Mouse (Mus musculus) kidney, postnatal 25 days (tissue): ENCODE results near the gene Anxa8.

Experiments used
- DNase-seq, 2 experiments: peaks; one replicate each; pipeline ENCODE4 v3.0.0; 2021; ENCODE audit warnings: mixed read lengths in 2 of 2

The Anxa8 gene

DNA sequence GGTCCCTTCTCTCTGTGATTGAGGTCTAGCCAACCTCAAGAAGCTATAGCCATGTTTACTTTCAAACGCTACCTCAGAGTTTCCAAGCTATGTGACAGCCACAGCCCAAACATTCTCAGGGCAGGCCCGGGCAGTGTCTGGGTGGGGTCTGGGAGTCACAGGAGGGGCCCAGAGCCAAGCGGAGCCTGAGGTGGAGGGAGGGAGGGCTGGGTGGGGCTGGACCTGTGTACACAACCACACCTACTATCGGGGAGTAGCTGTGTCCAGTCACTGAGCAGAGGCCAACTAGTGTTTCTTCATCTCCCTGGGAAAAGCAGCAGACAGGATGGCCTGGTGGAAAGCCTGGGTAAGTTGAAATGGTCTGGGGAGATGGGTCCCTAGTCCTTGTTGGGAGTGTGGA lies at the start of gene Anxa8:
TSS of gene Anxa8 (plus strand) at position 251 of the 400 bp plus-strand sequence.
- DNase-seq, result no peak

DNA sequence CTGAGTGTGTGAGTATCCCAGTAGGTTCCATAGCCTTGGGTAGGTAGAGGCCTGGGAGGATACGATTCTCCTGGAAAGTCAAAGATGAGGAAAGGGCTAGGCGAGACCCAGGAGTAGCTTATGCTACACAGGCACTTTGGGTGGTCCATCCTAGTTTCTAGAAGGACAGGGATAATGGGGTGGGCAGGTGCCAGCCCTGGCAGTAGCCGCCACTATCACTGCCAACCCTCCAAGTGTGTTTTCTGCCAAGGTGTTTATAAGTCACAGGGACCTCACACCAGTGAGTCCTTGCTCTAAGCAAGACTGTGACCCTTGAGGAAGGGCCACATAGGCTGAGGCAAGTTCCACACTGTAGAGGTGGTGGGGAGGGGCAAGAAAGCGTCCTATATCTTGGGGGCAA lies 44.5 kb upstream of the Anxa8 start:
- no peak for DNase-seq

DNA sequence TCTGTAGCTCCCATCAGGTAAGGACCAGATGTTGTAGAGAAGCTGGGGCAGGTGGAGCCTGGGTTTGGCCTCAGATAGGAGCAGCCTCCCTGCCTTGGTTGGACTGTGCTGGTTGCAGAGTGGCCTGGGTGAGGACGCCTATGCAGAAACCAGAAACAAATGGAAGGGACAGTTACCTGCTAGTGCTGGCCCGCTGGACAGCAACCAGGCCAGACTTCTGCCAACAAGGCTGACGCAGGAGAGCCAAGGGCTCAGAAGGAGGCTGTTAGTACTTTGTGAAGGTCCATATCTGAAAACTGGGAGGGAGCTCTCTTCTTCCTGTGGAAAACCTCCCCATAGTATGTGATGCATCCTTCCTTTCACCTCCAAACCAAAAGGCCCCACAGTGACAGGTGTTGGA lies 42.4 kb upstream of the Anxa8 start:
- no peak for DNase-seq

DNA sequence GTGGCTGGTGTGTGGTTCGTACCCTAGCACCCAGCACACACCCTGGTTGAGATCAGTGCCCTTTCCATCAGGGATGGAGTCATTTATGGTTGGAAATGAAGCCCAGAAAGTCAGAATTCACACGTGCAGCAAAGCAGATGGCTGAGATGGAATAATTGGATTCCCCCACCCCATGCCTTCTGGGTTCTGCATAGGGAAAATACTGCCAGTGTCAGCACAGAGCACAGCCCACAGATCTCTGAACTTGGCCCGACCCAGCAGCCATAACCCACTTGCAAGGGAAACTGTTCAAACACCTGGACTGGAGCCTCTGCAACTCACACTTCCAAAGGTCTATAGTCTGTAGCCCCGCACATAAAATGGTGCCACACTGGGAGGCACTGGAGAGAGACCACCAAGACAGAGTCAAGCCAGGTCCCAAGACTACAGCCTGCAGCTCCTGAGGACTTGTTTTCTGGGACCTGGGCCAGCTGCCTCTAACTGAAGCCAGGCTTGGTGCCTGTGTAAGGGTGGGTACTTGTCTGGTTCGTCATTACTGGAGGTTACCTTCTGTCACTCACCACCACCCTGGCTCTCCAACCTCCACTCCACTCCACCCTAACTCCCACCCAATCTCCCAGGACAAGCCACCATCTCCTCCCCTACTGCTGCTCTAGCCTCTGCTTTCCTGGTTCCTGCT lies 35.5 kb upstream of the Anxa8 start:
- DNase-seq, result no peak

DNA sequence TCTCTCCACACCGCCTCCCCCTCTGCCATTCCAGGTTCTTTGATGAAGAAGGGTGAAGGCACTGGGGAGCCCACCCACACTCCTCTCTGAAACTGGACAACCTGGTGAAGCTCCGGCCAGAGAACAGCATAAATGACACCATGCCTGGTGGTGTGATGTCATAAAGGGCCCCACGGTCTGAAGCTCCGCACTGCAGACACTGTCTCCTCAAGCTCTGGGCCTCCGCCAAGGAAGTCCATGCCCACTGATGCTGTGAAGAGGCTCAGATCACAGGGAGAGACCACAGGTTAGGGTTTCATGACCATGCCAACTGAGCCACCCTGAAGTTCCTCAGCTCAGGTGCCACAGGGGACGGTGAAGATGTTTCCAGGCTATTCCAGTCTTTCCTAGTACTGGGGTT lies 33.3 kb upstream of the Anxa8 start, which contains the start of gene Antxrl:
TSS of gene Antxrl (plus strand) at position 192 of the 400 bp plus-strand sequence.
- no peak for DNase-seq

DNA sequence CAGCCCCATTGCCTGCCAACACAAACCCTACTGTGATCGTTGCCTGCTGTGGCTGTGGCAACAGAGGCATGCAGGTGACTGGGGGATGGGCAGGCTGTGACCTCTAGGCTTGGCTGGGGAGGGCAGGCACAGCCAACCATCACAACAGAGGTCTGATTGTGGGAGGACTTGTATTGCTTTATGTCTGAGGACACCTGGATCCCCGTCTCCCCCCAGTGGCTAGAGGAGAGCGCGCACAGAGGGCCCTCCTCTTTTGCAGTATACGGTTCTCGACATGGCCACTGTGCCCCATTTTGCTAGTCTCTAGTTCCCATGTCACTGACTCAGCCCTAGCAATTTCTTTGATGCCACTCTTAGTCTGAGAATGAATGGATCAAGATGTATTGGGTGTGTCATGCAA lies 14.1 kb upstream of the Anxa8 start:
- no peak for DNase-seq

DNA sequence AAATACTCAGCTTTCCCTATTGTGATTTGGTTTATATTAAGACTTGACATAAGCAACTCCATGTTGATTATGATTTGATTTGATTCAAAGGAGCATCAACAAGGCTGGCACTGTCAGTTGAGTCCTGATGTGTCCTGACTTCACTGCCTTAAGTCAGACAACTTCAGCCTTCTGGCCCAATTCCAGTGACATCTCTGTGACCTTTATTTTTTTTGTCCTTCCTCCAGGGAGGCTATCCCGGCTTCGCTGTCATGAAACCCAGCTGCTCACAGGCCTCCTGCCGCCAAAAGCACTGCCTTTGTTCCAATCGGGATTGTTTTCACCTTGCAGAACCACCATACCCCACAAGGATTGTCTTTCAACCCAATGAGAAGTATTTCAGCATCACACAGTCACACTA lies 10.4 kb upstream of the Anxa8 start:
- DNase-seq, result peak in 1 of 2 experiments; percentile 20

DNA sequence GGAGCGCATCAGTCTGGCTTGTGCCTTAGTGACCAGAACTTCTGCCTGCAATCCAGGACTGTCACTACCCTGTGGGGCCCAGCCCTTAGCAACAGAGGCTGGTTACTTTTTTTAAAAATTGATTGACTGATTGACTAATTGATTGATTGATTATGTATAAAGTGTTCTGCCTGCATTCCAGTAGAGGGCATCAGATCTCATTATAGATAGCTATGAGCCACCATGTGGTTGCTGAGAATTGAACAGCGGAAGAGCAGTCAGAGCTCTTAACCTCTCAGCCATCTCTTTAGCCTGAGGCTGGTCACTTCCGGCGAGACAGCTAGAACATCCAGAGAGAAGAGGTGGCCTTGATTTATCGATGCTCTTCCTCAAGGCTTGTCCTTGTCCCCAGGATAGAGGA lies 8.6 kb upstream of the Anxa8 start:
- no peak for DNase-seq

DNA sequence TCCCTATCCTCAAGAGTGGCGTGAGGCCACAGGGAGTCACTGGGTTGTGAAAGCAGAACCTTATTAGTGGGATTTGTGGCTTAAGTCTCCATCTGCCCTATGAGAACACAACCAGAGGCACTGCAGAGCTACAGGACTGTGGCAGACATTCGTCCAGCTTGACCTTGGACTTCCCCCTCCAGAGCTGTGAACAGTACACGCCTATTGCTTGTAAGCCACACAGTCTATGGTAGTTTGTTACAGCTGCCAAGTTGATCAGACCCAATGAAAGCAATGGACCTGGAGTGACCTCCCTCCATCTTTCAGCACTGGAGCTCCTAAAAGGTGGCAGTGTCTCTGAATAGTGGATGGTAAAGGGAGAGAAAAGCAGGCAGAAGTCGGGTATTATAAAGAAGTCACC lies 7.5 kb upstream of the Anxa8 start:
- DNase-seq, result no peak

DNA sequence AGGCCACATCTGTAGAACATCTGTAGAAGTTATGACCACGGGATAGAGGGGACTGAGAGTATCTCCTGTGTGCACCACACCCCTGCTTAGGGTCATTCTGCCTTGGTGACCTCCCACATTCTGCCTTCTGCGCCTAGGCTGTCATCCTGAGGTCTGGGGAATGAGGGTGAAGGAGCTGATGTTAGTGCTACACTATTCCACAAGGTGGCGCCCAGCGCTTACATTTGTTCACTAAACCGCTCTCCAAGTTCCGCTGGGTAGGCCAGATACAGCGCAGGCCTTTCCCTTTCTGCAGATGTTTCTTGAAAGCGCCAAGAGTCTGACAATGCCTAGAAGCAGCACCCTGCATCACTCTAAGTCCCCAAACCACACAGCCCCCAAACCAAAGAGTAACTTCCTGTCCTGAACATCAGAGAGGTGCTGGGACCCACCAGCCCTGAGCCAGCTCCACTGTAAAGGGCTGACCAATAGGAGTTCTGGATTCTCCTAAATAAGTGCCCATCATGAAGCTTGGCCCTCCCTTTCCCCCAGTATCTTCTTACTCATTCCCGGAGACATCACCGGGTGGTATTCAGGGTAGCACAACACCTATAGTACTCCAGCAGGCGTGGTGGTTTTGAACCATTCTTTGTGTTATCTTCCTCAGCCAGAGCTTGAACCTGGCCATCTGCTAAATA lies 5.3 kb upstream of the Anxa8 start:
- DNase-seq, result peak; percentile 77 to 80

DNA sequence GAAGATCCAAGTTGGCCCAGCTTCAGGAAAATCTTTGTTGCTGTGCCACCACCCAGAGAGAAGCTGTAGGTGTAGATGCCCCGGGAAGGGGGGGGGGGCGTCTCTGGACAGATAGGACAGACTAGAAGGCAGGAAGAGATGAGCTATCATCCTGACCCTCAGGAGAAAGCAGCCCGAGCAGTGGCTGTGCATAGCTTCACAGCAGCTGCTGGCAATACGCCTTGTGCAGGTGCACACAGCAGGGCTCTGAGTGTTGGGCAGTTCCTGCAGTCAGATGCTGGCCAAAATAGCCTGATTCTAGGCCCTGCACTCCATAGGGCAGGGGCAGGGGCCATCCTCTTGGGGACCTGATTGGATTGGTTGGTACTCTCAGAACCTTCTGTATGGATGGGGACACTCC lies 1.0 kb downstream of the Anxa8 start:
- DNase-seq, result no peak

DNA sequence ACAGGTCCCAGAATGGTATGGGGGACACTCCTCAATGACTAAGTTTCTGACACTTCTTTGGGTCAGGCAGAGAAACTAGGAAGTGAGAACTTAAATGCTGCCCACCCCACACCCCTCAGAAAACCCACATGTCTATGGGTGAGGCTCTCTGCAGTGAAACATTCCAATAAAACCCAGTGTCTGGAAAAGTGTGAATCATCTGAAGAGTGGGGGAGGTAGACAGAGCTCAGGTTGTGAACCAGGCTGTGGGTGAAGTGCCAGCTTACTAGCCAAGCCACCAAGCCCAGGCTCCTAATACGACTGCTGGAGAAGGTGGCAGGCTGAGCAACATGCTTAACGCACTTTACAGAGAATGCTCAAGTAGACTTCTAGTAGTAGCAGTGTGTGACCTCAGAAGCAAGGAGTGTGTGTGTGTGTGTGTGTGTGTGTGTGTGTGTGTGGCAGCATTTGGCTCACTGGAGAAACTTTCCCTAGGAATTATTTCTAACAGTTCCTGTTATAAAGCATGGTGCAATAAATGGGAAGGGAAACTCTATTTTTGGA lies 2.1 kb downstream of the Anxa8 start:
- DNase-seq, result no peak

DNA sequence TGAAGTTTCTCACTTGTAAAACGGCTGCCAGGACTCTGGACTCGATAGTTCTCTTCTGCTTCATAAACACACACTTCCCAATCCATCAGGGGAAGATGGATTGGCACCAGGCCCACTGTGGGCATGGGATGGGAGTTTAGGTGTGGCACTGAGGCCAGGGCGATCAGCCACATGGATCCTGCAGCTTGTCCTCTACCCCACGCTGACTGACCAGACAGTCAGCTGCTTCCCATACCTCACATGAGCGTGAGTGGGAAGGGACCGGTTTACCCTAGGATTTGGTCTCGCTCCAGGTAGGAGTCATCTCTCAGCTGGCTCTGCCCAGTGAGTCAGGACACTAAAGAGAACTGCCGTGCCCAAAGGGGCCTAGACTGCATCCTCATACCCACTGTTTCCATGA lies 4.0 kb downstream of the Anxa8 start:
- DNase-seq, result no peak

DNA sequence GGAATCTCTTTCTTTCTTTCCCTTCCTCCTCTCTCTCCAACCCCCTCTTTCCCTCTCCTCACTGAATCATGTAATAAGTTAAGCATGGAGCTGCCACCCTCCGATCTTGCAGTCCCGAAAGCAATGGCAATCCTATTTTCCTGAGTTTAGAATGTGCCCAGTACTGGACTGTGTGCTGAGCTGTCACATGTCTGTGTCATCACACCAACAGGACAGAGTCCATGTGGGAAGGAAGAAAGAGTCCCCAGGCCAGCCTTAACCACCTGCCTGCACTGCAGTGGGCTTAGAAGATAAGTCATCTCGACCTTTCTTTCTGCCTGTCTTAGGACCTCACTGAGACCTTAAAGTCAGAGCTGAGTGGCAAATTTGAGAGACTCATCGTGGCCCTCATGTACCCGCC lies 5.7 kb downstream of the Anxa8 start:
- DNase-seq, result peak in 1 of 2 experiments; percentile 11

DNA sequence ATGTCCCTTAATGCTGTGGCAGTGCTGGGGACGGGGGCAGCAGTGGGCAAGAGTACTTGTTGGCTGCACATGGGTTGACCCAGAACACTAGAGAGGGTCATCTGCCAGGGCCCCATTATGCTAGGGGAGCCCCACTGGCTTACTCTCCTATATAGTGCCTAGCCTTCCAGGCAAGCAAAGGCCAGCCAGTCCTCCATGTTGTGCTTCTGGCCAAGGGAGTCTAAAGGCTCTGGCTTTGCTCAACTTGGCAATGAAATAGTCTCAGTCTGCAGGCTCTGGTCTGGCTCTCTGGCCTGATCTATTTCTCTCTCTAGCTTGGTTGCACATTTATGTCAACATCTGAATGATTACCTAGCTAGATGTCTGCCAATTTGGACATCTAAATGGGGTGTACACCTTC lies 7.1 kb downstream of the Anxa8 start:
- no peak for DNase-seq

DNA sequence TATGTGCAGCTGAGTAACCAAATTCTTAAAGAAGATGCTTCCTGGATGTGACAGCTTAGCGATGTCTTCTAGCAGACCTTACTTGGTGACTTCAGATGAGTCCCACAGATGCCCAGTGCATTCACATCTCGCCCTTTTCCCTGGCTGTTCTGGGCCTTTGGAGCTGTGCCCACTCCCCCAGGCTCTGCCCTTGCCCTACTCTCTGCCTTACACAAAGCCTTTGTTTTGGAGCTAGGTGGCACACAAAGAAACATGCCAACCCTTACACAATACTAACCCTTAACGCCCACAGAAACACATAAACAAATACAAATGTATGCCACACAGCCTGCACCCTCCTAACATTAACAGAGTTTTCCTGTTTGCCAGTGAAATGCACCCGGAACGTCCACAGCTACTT lies 10.4 kb downstream of the Anxa8 start:
- no peak for DNase-seq

DNA sequence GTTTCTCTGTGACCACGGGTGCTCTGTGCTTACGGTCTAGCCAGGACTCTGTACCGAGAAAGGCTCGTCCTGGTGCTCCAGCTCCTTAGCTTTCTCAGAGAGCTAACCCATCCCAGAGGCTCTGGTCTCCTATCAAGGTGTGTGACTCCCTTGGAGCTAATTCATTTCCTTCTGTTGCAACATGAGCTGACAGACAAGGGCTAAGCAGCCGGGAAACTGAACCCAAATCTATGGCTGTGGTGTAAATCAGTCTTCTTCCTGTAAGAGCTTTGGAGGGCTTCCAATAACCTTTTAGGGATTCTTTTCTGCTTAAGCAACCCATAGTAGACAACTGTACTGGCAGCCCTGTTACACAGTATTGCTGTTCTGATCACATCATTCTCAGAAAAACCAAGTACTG lies 16.8 kb downstream of the Anxa8 start, which contains the start of gene A630023A22Rik:
TSS of gene A630023A22Rik (minus strand) at position 154 of the 400 bp plus-strand sequence.
- DNase-seq, result no peak

DNA sequence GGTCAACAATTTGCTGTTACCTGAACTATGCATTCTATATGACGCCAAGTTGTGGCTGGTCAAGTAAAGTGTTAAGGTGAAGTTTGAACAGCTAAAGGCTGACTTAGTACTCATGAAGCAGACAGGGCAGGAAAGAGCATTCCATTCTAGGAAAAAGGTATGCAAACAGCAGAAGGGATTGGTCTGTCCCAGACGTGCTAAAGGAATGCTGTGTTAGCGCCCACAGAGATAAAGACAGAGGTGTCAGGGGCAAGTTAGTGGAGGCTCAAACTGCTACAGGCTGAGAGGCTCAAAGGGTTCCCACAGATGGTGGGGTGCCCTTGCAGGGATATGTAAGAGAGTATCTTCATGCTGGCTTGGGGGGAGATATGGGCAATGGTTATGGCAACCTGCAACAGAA lies 18.1 kb downstream of the Anxa8 start:
- DNase-seq, result no peak

DNA sequence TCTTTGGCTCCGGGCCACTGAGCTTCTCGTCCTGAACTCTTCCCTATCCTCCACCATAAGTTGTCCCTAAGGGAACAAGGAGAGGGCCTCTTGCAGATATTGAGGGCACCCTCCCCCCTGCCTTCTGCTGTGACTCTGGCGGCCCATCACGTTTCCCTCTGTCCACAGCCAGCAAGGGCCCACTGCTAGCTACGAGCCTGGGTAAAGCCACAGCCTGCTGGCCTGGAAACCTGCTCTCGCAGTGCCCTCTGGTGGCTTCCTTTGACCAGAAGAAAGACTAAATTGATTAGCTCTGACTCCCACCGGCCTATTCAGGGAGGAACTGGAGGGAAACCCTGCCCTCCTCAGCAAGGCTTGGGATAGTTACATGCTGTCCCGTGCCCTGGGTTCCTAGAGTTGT lies 19.1 kb downstream of the Anxa8 start:
- DNase-seq, result peak; percentile 77 to 84

DNA sequence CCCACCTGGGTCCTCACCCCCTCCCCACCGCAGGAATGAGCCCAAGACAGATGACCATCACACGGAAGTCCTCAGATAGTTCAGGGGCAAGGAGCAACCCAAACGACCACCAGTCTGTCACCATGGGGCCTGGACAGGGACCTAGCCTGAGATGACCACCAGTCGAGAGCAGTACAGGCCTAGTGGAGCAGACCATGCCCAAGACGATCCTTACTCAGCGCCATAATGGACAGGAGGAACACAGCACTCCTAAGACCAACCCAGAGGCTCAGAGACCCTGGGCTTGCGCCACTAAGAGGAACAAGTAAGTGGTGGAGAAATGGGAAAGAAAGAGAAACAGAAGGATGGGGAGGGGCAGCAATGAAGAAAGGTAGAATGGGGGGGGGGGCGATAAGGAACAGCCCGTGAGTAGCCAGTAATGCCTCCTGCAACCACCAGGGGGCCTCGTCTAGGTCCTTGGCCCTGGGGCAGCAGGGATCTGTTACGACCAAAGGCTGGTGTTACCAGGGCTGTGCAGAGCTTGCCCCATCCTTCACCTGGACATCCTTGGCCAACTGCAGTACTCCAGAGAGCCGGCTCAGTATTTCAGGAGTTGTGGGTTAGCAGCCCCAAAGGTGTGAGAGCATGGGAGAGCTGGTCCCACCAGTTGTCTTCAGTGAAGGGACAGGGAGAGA lies 20.7 kb downstream of the Anxa8 start:
- DNase-seq, result peak; percentile 61 to 62

DNA sequence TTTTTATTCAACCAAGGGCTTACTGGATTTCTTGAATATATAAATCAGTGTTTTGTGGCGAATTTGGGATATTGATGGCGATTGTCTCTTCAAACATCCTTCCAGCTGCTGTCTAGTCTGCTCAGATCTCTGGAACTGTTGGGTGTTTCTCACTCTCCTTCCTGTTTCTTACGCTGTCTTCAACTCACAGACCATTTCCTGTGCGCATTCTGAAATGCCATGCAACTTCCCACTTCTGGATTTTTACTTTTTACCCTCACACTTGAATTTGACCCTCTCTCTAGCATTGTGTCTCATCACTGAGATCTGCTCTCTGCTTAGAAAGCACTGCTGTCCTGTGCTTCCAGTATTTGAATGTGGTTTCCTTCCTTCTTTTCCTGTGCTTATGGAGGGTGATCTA lies 21.8 kb downstream of the Anxa8 start:
- no peak for DNase-seq

DNA sequence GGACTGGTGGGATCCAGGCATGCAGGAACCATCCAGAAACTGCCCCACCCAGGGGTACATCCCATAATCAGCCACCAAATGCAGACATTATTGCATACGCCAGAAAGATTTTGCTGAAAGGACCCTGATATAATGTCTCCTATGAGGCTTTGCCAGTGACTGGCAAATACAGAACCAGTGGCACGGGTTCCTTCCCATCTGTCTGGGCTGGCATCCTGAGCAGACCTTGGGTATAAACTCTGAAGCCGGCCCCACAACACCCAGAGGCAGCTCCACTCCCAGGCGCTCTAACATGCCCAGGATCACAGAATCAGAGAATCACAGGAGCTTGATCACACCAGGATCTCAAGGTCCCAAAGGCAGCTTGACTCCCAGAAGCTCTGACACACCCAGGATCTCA lies 28.5 kb downstream of the Anxa8 start:
- DNase-seq, result no peak

DNA sequence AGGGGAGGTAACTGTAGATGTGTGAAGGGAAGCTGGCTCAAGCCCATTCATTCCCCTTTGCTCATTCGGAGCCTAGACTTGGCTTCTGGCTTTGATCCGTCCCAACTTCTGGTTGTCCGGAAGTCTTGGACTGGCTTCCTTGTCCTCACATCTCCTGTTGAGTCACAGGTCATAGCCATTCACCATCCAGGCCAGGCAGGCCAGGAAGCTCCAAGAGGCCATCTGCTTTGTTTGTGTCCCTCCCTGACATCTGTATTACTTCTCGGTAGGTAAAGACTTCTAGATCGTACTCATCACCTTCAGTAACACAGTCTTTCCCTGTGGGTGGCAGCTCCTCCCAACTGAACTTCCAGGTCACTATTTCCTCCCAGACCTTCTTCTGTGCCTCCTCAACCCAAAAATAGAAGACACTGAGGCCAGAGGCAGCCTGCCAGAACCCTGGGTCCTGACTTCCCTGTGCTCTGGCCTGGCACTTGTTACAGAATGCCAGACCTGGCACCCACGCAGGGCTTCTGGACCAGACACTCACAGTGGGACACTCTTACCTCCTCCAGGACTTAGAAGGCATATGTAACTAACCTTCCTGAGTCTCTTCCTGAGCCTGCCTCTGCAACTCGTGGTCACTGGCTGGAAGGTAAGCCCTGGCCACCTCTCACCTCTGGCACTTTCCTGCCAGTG lies 33.4 kb downstream of the Anxa8 start:
- DNase-seq, result no peak
